Mouse (Mus musculus): ENCODE results near the gene Tmem176a. TPM values are rescaled to one million over a fixed set of nuclear protein-coding genes. Genes with fewer than 3 reads are reported as not detected.
"Not testable (repeated sequence)": the region's sequence is repeated elsewhere in the genome, so short reads cannot be mapped to it uniquely, and the experiment has no call there.

Tmem176a gene
- polyA plus RNA-seq, 1 experiment from 2014 or later: 119 TPM

DNA sequence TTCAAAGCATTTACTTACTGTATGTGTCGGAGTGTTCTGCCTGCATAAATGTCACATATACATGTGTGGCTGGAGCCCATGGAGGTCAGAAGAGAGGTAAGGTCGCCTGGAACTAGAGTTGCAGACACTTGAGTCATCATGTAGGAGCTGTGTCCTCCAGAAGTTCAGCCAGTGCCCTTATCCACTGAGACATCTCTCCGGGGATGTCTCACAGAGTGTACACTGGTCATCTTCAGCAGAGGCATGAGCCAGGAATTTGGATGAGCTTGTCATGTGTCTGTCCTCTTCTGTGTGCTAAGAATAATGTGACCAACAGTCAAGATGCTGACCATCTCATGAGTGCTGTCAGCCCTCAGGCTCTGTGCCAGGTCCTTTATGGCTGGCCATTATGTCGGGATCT is 22.1 kb downstream of the Tmem176a start:
- H3K27me3 ChIP-seq (ENCODE audit: control insufficient read depth, insufficient read depth, low read length): no peaks in the 10 kb centered on the region
- H3K4me3 ChIP-seq (ENCODE audit: control insufficient read depth in 1 of 2, insufficient read depth in 1 of 2, low read depth in 1 of 2, low read length in 2 of 2): no peak overlapping the region
- no peaks in the 10 kb centered on the region for H3K36me3 ChIP-seq (ENCODE audit: control insufficient read depth, insufficient read depth, low read length)
- H3K4me1 ChIP-seq (ENCODE audit: control insufficient read depth in 2 of 2, insufficient read depth in 2 of 2, low read length in 2 of 2): peaks cover 8 to 12% of the 10 kb centered on the region in 2 experiments; a peak in 3 of 4 replicates
- H3K9ac ChIP-seq (ENCODE audit: low read length): no peak overlapping the region
- ATAC-seq (ENCODE audit: insufficient number of reproducible peaks, insufficient read depth, low FRiP score, low read depth): no peak
- H3K9me3 ChIP-seq (ENCODE audit: control insufficient read depth, low read length): no peaks in the 10 kb centered on the region
- 74% methylated on average over 4 of the region's 4 CpGs for WGBS
- no peak overlapping the region for H3K27ac ChIP-seq (replicated peaks in 1 of 2; ENCODE audit: control insufficient read depth in 1 of 2, insufficient read depth in 1 of 2, low read depth in 2 of 2, low read length in 2 of 2)
- no peak overlapping the region for H3K4me2 ChIP-seq (ENCODE audit: low read length)

DNA sequence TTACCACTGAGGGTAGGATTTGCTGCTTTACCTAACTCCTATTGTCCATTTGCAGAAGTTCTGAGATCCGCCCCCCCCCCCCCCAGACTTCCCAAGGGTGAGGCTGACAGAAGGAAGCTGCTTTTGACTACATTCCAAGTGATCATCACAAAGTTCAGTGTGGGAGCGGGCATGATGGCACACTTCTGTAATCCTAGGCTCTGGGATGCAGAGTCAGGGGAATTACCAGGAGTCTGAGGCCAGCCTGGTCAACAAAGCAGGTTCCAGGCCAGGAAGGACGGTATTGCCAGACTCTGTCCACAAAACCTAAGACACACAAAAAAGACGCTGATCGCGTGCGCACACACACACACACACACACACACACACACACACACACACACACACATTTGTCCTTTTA is 22.8 kb downstream of the Tmem176a start:
- no peak overlapping the region for H3K27ac ChIP-seq (replicated peaks in 1 of 2; ENCODE audit: control insufficient read depth in 1 of 2, insufficient read depth in 1 of 2, low read depth in 2 of 2, low read length in 2 of 2)
- no peak overlapping the region for H3K4me2 ChIP-seq (ENCODE audit: low read length)
- no peaks in the 10 kb centered on the region for H3K27me3 ChIP-seq (ENCODE audit: control insufficient read depth, insufficient read depth, low read length)
- H3K9me3 ChIP-seq (ENCODE audit: control insufficient read depth, low read length): no peaks in the 10 kb centered on the region
- no peaks in the 10 kb centered on the region for H3K36me3 ChIP-seq (ENCODE audit: control insufficient read depth, insufficient read depth, low read length)
- no peak overlapping the region for H3K9ac ChIP-seq (ENCODE audit: low read length)
- ATAC-seq (ENCODE audit: insufficient number of reproducible peaks, insufficient read depth, low FRiP score, low read depth): no peak
- H3K4me3 ChIP-seq (ENCODE audit: control insufficient read depth in 1 of 2, insufficient read depth in 1 of 2, low read depth in 1 of 2, low read length in 2 of 2): no peak overlapping the region
- H3K4me1 ChIP-seq (ENCODE audit: control insufficient read depth in 2 of 2, insufficient read depth in 2 of 2, low read length in 2 of 2): peaks cover 8 to 12% of the 10 kb centered on the region in 2 experiments; a peak in 3 of 4 replicates
- WGBS: 88% methylated on average over 7 of the region's 7 CpGs

DNA sequence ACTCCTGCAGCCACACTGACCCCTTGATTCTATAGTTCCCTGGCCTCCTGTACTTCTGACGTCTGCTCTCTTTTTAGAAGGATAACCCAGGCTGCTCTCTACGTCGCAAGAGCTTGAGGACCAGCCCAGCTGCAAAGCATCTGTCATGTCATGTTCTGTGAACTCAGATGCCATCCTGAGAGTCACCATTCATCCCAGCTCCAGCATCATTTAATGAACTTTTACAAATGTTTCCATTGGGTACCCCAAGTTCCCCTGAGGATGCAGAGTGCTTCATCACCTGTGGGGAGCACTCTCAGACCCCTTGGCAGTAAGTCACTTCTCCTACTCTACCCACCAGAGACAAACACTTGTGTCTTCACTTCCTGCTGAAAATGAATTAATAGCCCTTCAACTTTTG is 23.5 kb downstream of the Tmem176a start:
- Histone ChIP-seq H3K27me3 (ENCODE audit: control insufficient read depth, insufficient read depth, low read length) (no peaks in the 10 kb centered on the region), H3K4me2 (ENCODE audit: low read length) (no peak overlapping the region), H3K27ac (replicated peaks in 1 of 2; ENCODE audit: control insufficient read depth in 1 of 2, insufficient read depth in 1 of 2, low read depth in 2 of 2, low read length in 2 of 2) (no peak overlapping the region), H3K4me1 (ENCODE audit: control insufficient read depth in 2 of 2, insufficient read depth in 2 of 2, low read length in 2 of 2) (peaks cover 8 to 12% of the 10 kb centered on the region in 2 experiments; a peak in 3 of 4 replicates), H3K9me3 (ENCODE audit: control insufficient read depth, low read length) (no peaks in the 10 kb centered on the region), H3K36me3 (ENCODE audit: control insufficient read depth, insufficient read depth, low read length) (no peaks in the 10 kb centered on the region), H3K9ac (ENCODE audit: low read length) (no peak overlapping the region), H3K4me3 (ENCODE audit: control insufficient read depth in 1 of 2, insufficient read depth in 1 of 2, low read depth in 1 of 2, low read length in 2 of 2) (no peak overlapping the region)
- 51% methylated on average over 3 of the region's 3 CpGs for WGBS
- ATAC-seq (ENCODE audit: insufficient number of reproducible peaks, insufficient read depth, low FRiP score, low read depth): no peak

DNA sequence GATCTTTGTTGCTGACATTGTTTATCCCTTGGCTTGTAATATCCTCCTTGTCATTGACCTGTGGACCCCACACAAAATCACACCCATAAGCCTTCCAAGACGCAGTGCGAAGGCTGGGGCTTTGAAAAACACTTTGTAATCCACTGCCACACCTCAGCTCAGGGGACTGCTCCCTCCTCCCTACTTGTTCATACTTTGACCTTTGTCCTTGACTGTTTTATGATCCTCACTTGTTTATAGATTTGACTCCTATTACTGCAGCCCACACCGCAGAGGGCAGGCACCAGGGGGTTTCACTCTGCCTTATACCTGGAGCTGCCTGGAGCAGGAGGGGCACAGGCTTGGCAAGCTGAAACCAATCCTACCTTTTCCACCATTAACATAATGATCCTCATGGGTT is 24.0 kb downstream of the Tmem176a start:
- no peak overlapping the region for H3K4me2 ChIP-seq (ENCODE audit: low read length)
- WGBS: 77% methylated on average over 3 of the region's 3 CpGs
- no peak for ATAC-seq (ENCODE audit: insufficient number of reproducible peaks, insufficient read depth, low FRiP score, low read depth)

DNA sequence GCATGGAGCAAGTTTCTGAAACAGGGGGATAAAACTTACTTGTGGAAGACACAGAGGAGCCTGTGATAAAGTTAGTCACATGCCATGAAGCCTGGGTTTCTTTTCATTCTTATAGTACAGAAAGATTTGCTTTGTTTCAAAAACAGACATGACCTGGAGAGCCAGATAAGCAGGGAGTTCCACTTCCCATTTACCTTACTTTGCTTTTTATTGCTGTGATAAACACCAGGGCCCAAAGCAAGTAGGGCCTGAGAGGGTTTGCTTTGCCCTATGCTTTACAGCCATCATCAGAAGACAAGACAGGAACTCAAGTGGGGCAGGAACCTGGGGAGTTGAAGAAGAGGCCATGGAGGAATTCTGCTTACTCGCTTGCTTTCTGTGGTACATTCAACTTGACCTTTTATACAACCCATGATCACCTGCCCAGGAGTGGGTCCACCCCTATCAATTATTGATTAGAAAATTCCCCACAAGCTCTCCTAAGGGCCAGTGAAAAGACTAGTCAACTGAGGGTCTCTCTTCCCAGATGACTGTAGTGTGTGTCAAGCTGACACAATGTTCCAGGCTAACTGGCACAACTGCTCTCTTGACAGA is 24.5 kb downstream of the Tmem176a start:
- WGBS: 95% methylated on average over 1 of the region's 1 CpGs
- peaks cover 8 to 12% of the 10 kb centered on the region in 2 experiments; a peak in 3 of 4 replicates for H3K4me1 ChIP-seq (ENCODE audit: control insufficient read depth in 2 of 2, insufficient read depth in 2 of 2, low read length in 2 of 2)
- H3K9me3 ChIP-seq (ENCODE audit: control insufficient read depth, low read length): no peaks in the 10 kb centered on the region

More for the DNA sequence above, 24.0 kb downstream of the Tmem176a start:
- Histone ChIP-seq H3K9me3 (ENCODE audit: control insufficient read depth, low read length) (no peaks in the 10 kb centered on the region), H3K27ac (replicated peaks in 1 of 2; ENCODE audit: control insufficient read depth in 1 of 2, insufficient read depth in 1 of 2, low read depth in 2 of 2, low read length in 2 of 2) (no peak overlapping the region), H3K9ac (ENCODE audit: low read length) (no peak overlapping the region), H3K4me1 (ENCODE audit: control insufficient read depth in 2 of 2, insufficient read depth in 2 of 2, low read length in 2 of 2) (peaks cover 8 to 12% of the 10 kb centered on the region in 2 experiments; a peak in 3 of 4 replicates), H3K4me3 (ENCODE audit: control insufficient read depth in 1 of 2, insufficient read depth in 1 of 2, low read depth in 1 of 2, low read length in 2 of 2) (no peak overlapping the region), H3K27me3 (ENCODE audit: control insufficient read depth, insufficient read depth, low read length) (no peaks in the 10 kb centered on the region), H3K36me3 (ENCODE audit: control insufficient read depth, insufficient read depth, low read length) (no peaks in the 10 kb centered on the region)

DNA sequence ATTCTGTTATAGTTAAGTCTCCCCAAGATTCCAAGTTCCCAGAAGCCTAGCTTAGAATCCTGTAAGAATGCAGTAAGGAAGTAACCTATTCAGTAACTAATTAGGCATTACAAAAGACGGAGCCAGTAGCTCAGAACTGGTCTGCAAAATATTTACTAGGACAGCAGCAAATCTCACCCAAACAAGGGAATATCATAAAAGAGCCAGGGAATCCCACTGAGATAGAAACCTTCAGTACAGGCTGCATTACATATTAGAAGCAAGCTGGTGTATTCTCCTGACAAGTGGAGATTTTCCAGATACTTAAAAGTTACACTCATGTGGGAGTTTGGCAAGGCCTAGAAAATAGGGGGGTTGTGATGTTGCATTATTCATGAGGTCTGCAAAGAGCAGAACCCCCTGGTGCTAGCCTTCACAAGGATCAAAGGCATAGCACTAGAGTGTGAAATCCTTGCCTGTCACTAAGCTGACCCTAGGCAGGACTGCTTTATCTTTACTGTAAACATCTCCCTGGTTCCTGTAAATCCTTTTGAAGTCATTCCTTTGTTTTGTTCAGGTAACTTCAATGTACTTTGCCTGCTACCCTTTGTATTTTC is 25.7 kb downstream of the Tmem176a start:
- not testable (repeated sequence) for H3K36me3 ChIP-seq (ENCODE audit: control insufficient read depth, insufficient read depth, low read length); H3K4me3 ChIP-seq (ENCODE audit: control insufficient read depth in 1 of 2, insufficient read depth in 1 of 2, low read depth in 1 of 2, low read length in 2 of 2); H3K4me1 ChIP-seq (ENCODE audit: control insufficient read depth in 2 of 2, insufficient read depth in 2 of 2, low read length in 2 of 2); H3K27me3 ChIP-seq (ENCODE audit: control insufficient read depth, insufficient read depth, low read length); ATAC-seq (ENCODE audit: insufficient number of reproducible peaks, insufficient read depth, low FRiP score, low read depth); H3K9ac ChIP-seq (ENCODE audit: low read length); H3K4me2 ChIP-seq (ENCODE audit: low read length); H3K27ac ChIP-seq (replicated peaks in 1 of 2; ENCODE audit: control insufficient read depth in 1 of 2, insufficient read depth in 1 of 2, low read depth in 2 of 2, low read length in 2 of 2); H3K9me3 ChIP-seq (ENCODE audit: control insufficient read depth, low read length)
- 51% methylated on average over 1 of the region's 1 CpGs for WGBS

More for the DNA sequence above, 24.5 kb downstream of the Tmem176a start:
- no peak for ATAC-seq (ENCODE audit: insufficient number of reproducible peaks, insufficient read depth, low FRiP score, low read depth)
- Histone ChIP-seq H3K4me3 (ENCODE audit: control insufficient read depth in 1 of 2, insufficient read depth in 1 of 2, low read depth in 1 of 2, low read length in 2 of 2) (no peak overlapping the region), H3K27ac (replicated peaks in 1 of 2; ENCODE audit: control insufficient read depth in 1 of 2, insufficient read depth in 1 of 2, low read depth in 2 of 2, low read length in 2 of 2) (no peak overlapping the region), H3K27me3 (ENCODE audit: control insufficient read depth, insufficient read depth, low read length) (no peaks in the 10 kb centered on the region), H3K4me2 (ENCODE audit: low read length) (no peak overlapping the region), H3K36me3 (ENCODE audit: control insufficient read depth, insufficient read depth, low read length) (no peaks in the 10 kb centered on the region), H3K9ac (ENCODE audit: low read length) (no peak overlapping the region)

DNA sequence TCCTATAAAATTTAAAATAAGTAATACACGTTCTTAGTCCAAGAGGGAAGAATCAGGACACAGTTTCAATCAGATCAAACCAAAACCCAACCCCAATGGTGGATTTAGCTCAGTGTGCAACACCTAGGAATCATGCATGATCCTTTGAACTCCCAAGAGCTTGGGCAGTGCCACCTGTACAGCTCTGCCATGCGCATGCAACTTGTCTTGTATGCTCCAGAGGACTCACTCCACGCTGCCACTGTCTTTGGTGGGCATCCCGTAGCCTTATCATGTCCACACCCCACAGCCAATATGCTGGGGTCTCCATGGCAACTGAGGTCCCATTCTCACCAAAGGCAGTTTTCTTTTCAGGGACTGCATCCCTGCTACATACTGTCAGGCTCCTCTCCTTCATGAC is 26.4 kb downstream of the Tmem176a start:
- H3K4me1 ChIP-seq (ENCODE audit: control insufficient read depth in 2 of 2, insufficient read depth in 2 of 2, low read length in 2 of 2): peaks cover 3% of the 10 kb centered on the region in 2 experiments; a peak in 2 of 4 replicates
- no peak overlapping the region for H3K4me3 ChIP-seq (ENCODE audit: control insufficient read depth in 1 of 2, insufficient read depth in 1 of 2, low read depth in 1 of 2, low read length in 2 of 2)
- no peaks in the 10 kb centered on the region for H3K27me3 ChIP-seq (ENCODE audit: control insufficient read depth, insufficient read depth, low read length)
- no peak for ATAC-seq (ENCODE audit: insufficient number of reproducible peaks, insufficient read depth, low FRiP score, low read depth)
- WGBS: 59% methylated on average over 4 of the region's 4 CpGs
- no peak overlapping the region for H3K4me2 ChIP-seq (ENCODE audit: low read length)
- no peak overlapping the region for H3K27ac ChIP-seq (replicated peaks in 1 of 2; ENCODE audit: control insufficient read depth in 1 of 2, insufficient read depth in 1 of 2, low read depth in 2 of 2, low read length in 2 of 2)
- no peaks in the 10 kb centered on the region for H3K9me3 ChIP-seq (ENCODE audit: control insufficient read depth, low read length)
- no peak overlapping the region for H3K9ac ChIP-seq (ENCODE audit: low read length)
- H3K36me3 ChIP-seq (ENCODE audit: control insufficient read depth, insufficient read depth, low read length): no peaks in the 10 kb centered on the region

DNA sequence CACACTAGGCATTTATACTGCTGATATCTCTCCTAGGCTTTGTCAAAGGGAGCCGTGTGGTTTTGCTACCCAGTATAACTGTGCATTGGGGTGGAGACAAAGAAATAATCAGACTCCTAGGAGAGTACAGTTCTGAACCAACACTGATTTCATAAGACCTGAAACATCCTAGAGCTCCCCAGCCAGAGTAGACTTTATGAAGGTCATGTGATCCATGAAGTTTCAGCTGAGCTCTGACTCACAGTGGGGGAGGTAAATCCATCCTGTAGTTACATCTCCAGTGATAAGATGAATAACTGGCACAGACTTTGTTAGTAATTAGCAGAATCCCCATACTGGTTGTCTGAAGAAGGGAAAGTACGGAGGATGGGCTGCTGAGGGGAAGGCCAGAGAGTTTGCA is 29.1 kb downstream of the Tmem176a start:
- H3K27me3 ChIP-seq (ENCODE audit: control insufficient read depth, insufficient read depth, low read length): no peaks in the 10 kb centered on the region
- no peak for ATAC-seq (ENCODE audit: insufficient number of reproducible peaks, insufficient read depth, low FRiP score, low read depth)
- H3K4me1 ChIP-seq (ENCODE audit: control insufficient read depth in 2 of 2, insufficient read depth in 2 of 2, low read length in 2 of 2): no peaks in the 10 kb centered on the region
- WGBS: 69% methylated on average over 2 of the region's 2 CpGs
- H3K36me3 ChIP-seq (ENCODE audit: control insufficient read depth, insufficient read depth, low read length): no peaks in the 10 kb centered on the region
- H3K4me3 ChIP-seq (ENCODE audit: control insufficient read depth in 1 of 2, insufficient read depth in 1 of 2, low read depth in 1 of 2, low read length in 2 of 2): no peak overlapping the region
- no peak overlapping the region for H3K4me2 ChIP-seq (ENCODE audit: low read length)
- H3K9me3 ChIP-seq (ENCODE audit: control insufficient read depth, low read length): no peaks in the 10 kb centered on the region
- H3K9ac ChIP-seq (ENCODE audit: low read length): no peak overlapping the region
- H3K27ac ChIP-seq (replicated peaks in 1 of 2; ENCODE audit: control insufficient read depth in 1 of 2, insufficient read depth in 1 of 2, low read depth in 2 of 2, low read length in 2 of 2): no peak overlapping the region

Measured in heart, embryonic 14.5 days (tissue).